Mouse (Mus musculus) midbrain, embryonic 15.5 days (tissue): ENCODE results near the gene Cfap298. TPM values are rescaled to one million over a fixed set of nuclear protein-coding genes. Genes with fewer than 3 reads are reported as not detected.
A peak's percentile ranks its signal among the peaks of the same experiment; 100 is the strongest.

Experiments used
- ATAC-seq: fragments of 200-750 bp; cut with Nextera tagmentation; replicated peaks from 2 replicates; pipeline ENCODE4 v1.8.0; 2017; ENCODE audit warnings: moderate TSS enrichment
- H3K27ac ChIP-seq: fragments of 300-500 bp; sonication (generic); 2 replicates; pipeline ENCODE4 v1.5.1; 2015; ENCODE audit warnings: mild to moderate bottlenecking, inconsistent platforms
- H3K27me3 ChIP-seq: fragments of 300-500 bp; sonication (generic); replicated peaks from 2 replicates; pipeline ENCODE4 v1.6.1; 2015; ENCODE audit warnings: inconsistent platforms
- H3K36me3 ChIP-seq: fragments of 300-500 bp; sonication (generic); replicated peaks from 2 replicates; pipeline ENCODE4 v1.6.1; 2015; ENCODE audit warnings: inconsistent platforms
- H3K4me1 ChIP-seq: fragments of 300-500 bp; sonication (generic); 2 replicates; pipeline ENCODE4 v1.6.1; 2015; ENCODE audit warnings: inconsistent platforms
- H3K4me2 ChIP-seq: fragments of 300-500 bp; sonication (generic); 2 replicates; pipeline ENCODE4 v1.6.1; 2015; ENCODE audit warnings: inconsistent platforms, mild to moderate bottlenecking, moderate library complexity
- H3K4me3 ChIP-seq: fragments of 300-500 bp; sonication (generic); 2 replicates; pipeline ENCODE4 v1.5.1; 2015; ENCODE audit warnings: mild to moderate bottlenecking, inconsistent platforms
- H3K9ac ChIP-seq: fragments of 300-500 bp; sonication (generic); 2 replicates; pipeline ENCODE4 v1.6.1; 2015; ENCODE audit warnings: mild to moderate bottlenecking, inconsistent platforms
- H3K9me3 ChIP-seq: fragments of 300-500 bp; sonication (generic); 2 replicates; pipeline ENCODE4 v1.6.1; 2016; ENCODE audit warnings: inconsistent platforms
- WGBS: fragments of 180-500 bp; shearing (Covaris S2); methylation state at CpG from one replicate; pipeline ENCODE4 v1.1.7; 2015; ENCODE audit warnings: mixed read lengths; 5-methylcytosine and 5-hydroxymethylcytosine counted together
- polyA plus RNA-seq: library from polyadenylated mRNA; unstranded; fragments of >200 nt; fragmentation: Nextera tagmentation; extraction: Ambion mirVana; gene quantifications from 2 replicates; pipeline ENCODE4 v1.2.1, GENCODE M21; 2015

The Cfap298 gene
- polyA plus RNA-seq, result 53.9 TPM in 2 replicates

DNA sequence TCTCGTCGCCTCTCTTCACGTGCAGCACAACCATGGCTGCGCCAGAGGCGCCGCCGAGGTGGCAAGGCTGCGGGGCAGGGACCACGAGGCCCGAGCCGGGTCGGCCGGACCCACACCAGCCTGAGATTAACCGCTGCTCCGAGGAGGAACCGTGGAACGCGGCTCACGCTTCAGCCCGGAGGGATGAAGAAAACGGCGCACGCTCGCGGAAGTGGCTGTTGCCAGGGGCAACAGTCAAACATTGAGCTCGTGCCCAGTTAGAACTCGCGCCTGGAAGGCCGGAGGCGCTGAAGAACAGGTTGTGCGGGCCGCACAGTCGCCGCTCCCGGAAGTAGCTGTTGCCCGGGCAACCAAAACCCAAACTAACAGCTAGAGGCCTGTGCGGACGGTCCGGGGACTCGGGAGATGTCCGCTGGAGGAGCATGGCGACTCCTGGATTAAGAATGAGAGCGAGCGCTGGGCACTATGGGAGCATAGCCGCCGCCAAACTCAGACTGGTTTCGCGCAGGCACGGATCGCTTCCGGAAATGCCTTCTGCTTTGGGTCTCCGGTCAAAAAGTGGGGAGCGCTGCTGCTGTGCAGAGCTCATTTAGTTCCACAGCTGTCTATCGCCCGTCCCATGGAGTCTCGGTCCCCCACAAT, at the start of gene Cfap298:
TSS of gene Cfap298 (minus strand) at position 428 of the 642 bp plus-strand sequence.
- H3K36me3 ChIP-seq, result peaks cover 14% of the 10 kb centered on the region
- WGBS, result under 1% methylated on average over 56 of the region's 56 CpGs
- peak within 1 kb of the TSS; percentile 90 for H3K27ac ChIP-seq
- H3K27me3 ChIP-seq, result no peaks in the 10 kb centered on the region
- peak; percentile 97 for ATAC-seq
- H3K4me2 ChIP-seq, result peak within 1 kb of the TSS; percentile 85
- no peaks in the 10 kb centered on the region for H3K9me3 ChIP-seq
- H3K4me1 ChIP-seq, result peaks cover 15% of the 10 kb centered on the region
- H3K9ac ChIP-seq, result peak within 1 kb of the TSS; percentile 79
- peak within 1 kb of the TSS; percentile 89 for H3K4me3 ChIP-seq

DNA sequence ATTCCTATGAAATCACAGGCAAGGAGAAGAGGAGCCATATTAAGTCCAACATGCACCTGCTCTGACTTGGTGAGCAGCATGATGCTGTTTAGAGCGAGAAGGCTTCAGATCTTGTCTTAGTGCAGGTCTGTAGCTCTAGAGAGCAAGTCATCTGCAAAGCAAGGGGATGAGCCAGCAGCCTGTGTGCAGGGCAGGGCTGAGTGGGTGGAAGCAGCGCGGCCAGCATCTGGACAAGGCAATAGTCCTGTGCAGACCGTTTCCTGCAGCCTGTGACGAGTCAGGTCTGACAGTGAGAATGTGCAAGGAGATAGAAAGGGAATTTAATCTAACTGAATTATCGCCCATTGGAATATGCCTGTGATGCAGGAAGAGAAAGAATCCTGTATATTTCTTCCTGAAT, 36.1 kb upstream of the Cfap298 start:
- Histone ChIP-seq H3K4me1 (no peaks in the 10 kb centered on the region), H3K4me2 (no peak overlapping the region), H3K36me3 (peaks cover 36% of the 10 kb centered on the region; the same call in 1 of the 2 replicates), H3K27ac (no peak overlapping the region), H3K27me3 (no peaks in the 10 kb centered on the region), H3K9me3 (no peaks in the 10 kb centered on the region), H3K4me3 (no peak overlapping the region), H3K9ac (no peak overlapping the region)
- 87% methylated on average over 6 of the region's 6 CpGs for whole genome bisulfite sequencing
- no peak for ATAC-seq

DNA sequence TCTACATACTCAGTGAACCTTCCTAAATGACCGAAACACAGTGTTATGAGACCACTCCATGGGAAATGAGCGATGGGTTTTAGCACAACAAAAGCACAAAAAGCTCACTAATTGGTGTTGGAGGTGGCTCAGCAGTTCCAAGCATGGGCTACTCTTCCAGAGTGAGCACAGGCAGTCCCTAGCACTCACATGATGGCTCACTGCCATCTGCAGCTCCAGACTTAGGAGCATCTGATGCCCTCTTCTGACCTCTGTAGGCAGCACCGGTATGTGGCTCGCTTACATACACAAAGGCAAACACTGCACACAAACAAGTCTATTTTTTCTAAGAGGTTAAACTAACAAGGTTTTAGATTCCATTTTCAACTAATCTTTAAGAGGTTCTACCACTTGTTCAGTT, 31.3 kb upstream of the Cfap298 start:
- H3K4me2 ChIP-seq, result no peak overlapping the region
- H3K9me3 ChIP-seq, result no peaks in the 10 kb centered on the region
- H3K4me3 ChIP-seq, result no peak overlapping the region
- 90% methylated on average over 4 of the region's 4 CpGs for WGBS
- ATAC-seq, result no peak
- no peaks in the 10 kb centered on the region for H3K27me3 ChIP-seq
- peaks cover 41% of the 10 kb centered on the region; the same call in 1 of the 2 replicates for H3K36me3 ChIP-seq
- H3K9ac ChIP-seq, result no peak overlapping the region
- no peaks in the 10 kb centered on the region for H3K4me1 ChIP-seq
- H3K27ac ChIP-seq, result no peak overlapping the region

DNA sequence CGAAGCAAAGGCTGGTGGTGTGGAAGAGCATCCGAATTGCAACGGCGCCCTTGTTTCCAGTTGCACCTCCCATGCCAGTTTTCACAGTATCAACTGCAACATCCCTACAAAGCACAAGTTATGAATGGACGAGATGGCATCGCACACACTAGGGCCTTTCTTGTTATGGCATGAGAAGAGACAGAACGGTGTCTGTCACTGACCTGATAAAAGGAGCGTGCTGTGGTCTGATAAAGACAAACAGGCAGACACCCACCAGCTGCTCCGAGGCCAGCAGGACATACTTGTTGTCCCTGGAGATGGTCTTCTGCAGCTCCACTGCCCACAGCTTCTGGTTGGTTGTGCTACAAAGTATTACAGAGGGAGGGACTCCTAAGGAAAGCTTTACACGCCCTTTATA, 29.4 kb upstream of the Cfap298 start:
- no peak for ATAC-seq
- no peaks in the 10 kb centered on the region for H3K9me3 ChIP-seq
- H3K4me2 ChIP-seq, result no peak overlapping the region
- no peaks in the 10 kb centered on the region for H3K27me3 ChIP-seq
- no peaks in the 10 kb centered on the region for H3K4me1 ChIP-seq
- H3K9ac ChIP-seq, result no peak overlapping the region
- H3K36me3 ChIP-seq, result peaks cover 36% of the 10 kb centered on the region; the same call in 1 of the 2 replicates
- no peak overlapping the region for H3K4me3 ChIP-seq
- 93% methylated on average over 10 of the region's 10 CpGs for WGBS
- H3K27ac ChIP-seq, result no peak overlapping the region

DNA sequence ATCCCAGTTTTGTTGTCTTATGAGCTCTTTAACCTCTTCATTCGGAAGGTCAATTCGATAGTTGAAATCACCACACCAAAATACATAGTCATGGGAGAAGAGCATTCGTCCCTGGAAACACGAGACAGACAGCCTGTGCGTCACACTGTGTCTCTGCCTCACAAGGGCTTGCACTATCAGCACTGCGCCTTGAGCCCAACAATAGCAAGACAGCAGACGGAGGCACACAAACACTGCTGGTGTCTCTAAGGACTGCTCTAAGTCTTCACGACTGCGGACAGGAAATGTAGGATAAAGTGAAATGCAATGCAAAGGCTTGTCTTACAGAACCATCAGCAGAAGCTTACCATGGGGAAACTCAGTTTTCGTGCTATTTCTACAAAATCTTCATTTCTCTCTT, 29.0 kb upstream of the Cfap298 start:
- Histone ChIP-seq H3K4me2 (no peak overlapping the region), H3K9me3 (no peaks in the 10 kb centered on the region), H3K4me3 (no peak overlapping the region), H3K9ac (no peak overlapping the region), H3K4me1 (no peaks in the 10 kb centered on the region), H3K36me3 (peaks cover 34% of the 10 kb centered on the region; the same call in 1 of the 2 replicates), H3K27me3 (no peaks in the 10 kb centered on the region), H3K27ac (no peak overlapping the region)
- WGBS, result 92% methylated on average over 10 of the region's 10 CpGs
- ATAC-seq, result no peak

DNA sequence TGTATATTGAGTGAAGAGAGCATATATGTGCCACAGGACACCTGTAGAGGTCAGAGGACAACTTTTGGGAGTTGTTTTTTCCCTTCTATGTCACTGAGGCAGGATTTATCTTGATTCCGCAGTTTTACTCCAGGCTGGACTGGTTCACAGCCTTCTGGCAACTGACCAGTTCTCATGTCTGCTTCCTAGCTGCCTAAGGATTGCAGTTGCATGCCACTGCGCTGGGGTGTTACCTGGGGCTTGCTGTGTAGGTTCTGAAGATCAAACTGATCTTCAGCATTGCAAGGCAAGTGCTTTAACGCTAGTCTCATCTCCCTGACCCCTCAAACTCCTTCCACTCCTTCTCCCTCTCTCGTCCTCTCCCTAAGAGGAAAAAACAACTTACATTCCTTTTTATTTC, 28.3 kb upstream of the Cfap298 start:
- Histone ChIP-seq H3K36me3 (peaks cover 35% of the 10 kb centered on the region; the same call in 1 of the 2 replicates), H3K9ac (no peak overlapping the region), H3K9me3 (no peaks in the 10 kb centered on the region), H3K4me3 (no peak overlapping the region), H3K4me2 (no peak overlapping the region), H3K27me3 (no peaks in the 10 kb centered on the region), H3K4me1 (no peaks in the 10 kb centered on the region), H3K27ac (no peak overlapping the region)
- no peak for ATAC-seq
- WGBS, result 94% methylated on average over 4 of the region's 4 CpGs

DNA sequence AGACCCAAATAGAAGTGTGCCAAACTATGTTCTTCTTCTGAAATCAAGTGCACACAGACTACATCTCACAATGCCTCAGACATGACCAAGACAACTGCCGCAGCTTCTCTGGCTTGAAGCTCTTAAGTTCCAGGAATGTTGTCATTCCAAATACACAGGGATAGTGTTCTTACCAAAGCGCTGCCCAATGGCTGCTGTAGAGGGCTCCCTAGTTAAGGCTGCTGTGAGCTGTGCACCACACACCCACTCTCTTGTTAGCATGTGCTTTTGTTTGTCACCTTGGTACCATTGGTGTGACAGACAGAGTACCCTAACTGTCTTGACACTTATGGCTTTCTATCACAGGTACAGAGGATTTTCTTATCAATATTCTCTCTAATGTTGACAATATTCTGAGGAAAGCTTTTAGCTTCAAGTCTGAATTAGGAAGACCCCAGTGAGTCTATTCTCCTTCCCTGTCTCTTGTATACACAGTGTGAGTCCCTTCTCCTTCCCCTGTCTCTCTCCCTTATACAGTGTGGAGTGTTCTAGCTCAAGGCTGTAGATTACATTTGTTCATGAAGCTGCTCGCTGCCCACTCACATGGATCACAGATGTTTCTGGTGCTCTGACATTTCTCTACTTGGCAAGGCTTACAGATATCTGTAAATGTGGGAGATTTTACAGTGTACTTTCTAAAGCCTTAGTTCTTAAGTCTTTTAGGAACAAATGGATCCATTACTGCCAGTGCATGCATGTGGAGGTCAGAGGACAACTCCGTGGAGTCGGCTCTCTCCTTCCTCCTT, 23.6 kb upstream of the Cfap298 start:
- no peak overlapping the region for H3K4me3 ChIP-seq
- peaks cover 32% of the 10 kb centered on the region for H3K36me3 ChIP-seq
- no peak overlapping the region for H3K4me2 ChIP-seq
- no peaks in the 10 kb centered on the region for H3K27me3 ChIP-seq
- ATAC-seq, result no peak
- no peak overlapping the region for H3K9ac ChIP-seq
- H3K4me1 ChIP-seq, result no peaks in the 10 kb centered on the region
- no peak overlapping the region for H3K27ac ChIP-seq
- no peaks in the 10 kb centered on the region for H3K9me3 ChIP-seq
- WGBS, result 80% methylated on average over 5 of the region's 5 CpGs

DNA sequence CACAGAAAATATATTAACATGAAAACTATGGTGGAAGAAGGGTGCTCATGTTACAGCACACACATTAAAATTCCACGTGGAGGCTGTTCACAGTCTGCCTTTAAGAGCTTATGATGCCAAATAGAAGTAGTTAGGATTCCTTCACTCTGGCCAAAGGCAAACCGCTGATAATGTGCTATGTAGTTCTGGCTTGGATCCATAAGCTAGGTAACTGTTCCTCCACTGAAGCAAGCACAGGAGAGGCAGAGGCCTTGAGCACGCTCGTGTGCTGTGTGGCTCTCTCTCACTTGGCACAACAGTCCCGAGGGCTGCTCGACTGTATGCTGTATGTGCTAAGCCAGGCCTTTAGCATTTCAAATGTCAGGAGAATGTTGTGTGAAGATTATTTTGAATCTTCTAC, 20.6 kb upstream of the Cfap298 start:
- Histone ChIP-seq H3K36me3 (peaks cover 46% of the 10 kb centered on the region), H3K9ac (no peak overlapping the region), H3K4me2 (no peak overlapping the region), H3K4me3 (no peak overlapping the region), H3K4me1 (no peaks in the 10 kb centered on the region), H3K27me3 (no peaks in the 10 kb centered on the region), H3K9me3 (no peaks in the 10 kb centered on the region), H3K27ac (no peak overlapping the region)
- 88% methylated on average over 6 of the region's 6 CpGs for WGBS
- ATAC-seq, result no peak

DNA sequence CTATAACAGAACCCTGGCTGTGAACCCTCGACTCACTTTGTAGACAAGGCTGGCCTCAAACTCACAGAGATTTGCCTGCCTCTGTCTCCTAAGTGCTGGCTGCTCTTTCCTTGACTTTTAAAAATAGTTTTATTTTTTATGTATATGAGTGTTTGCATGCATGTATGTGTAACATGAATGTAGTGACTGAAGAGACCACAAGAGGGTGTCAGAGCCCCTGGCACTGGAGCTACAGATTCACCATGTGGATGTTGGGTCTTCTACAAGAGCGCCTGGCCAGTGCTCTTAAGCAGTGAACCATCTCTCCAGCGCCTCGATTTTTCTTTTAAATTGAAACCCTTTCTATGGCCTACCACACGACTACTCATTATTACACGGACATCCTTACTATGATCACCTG, 18.9 kb upstream of the Cfap298 start:
- no peak for ATAC-seq
- Histone ChIP-seq H3K9ac (no peak overlapping the region), H3K36me3 (peaks cover 44% of the 10 kb centered on the region), H3K4me3 (no peak overlapping the region), H3K4me1 (no peaks in the 10 kb centered on the region), H3K27ac (no peak overlapping the region), H3K9me3 (no peaks in the 10 kb centered on the region), H3K27me3 (no peaks in the 10 kb centered on the region), H3K4me2 (no peak overlapping the region)
- WGBS, result 92% methylated on average over 6 of the region's 6 CpGs

DNA sequence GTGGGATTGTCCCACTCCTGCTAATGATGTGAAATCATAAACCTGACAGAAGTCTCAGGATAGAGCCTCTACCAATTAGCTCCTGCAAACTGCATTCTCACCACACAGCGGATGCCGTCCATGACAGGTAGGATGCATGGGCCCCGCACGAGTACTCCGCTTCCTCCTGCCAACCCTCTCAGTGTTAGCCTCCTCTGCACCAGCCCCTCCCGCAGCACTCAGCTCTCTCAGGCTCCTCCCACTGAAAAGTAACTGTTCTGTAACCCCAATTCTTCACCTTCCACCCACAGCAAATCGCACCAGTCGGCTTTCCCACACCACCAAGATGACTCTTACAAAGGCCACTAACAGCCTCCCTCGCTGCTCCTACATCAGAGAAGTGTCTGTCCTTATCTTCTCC, 18.2 kb upstream of the Cfap298 start:
- no peak overlapping the region for H3K4me3 ChIP-seq
- no peaks in the 10 kb centered on the region for H3K4me1 ChIP-seq
- no peaks in the 10 kb centered on the region for H3K9me3 ChIP-seq
- WGBS, result 90% methylated on average over 9 of the region's 9 CpGs
- H3K36me3 ChIP-seq, result peaks cover 40% of the 10 kb centered on the region
- no peak overlapping the region for H3K9ac ChIP-seq
- H3K27me3 ChIP-seq, result no peaks in the 10 kb centered on the region
- no peak overlapping the region for H3K27ac ChIP-seq
- no peak overlapping the region for H3K4me2 ChIP-seq
- no peak for ATAC-seq

DNA sequence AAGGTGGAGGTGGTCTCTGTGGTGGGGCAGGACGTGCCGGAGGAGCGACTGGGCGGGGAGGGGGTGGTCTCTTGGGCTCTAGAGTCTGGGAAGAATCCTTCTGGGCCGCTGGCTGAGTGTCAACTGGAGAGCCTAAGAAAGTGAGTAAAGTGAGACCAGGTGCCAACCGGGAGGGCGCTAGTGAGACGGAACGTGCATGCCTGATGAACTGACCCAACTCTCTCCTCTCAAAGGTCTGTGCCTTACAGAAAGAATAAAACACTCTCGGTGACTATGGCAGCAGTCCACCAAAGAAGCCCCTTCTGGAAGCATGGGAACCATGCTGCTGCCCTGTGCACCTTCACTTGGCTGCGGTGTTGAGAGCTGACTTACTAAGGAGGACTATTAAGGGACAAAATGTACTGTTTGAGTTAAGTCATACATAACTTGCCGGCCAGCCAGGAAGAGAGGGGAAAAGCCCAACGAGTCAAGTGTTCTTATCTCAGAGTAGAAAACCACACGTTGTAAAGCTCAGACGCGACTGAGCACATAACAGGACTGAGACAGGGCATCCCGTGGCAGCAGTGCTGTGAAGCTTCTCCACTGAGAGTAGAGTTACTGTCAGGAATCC, 15.5 kb upstream of the Cfap298 start:
- Histone ChIP-seq H3K4me3 (no peak overlapping the region), H3K4me2 (no peak overlapping the region), H3K9me3 (no peaks in the 10 kb centered on the region), H3K9ac (no peak overlapping the region), H3K36me3 (peaks cover 45% of the 10 kb centered on the region), H3K4me1 (no peaks in the 10 kb centered on the region), H3K27ac (no peak overlapping the region), H3K27me3 (no peaks in the 10 kb centered on the region)
- ATAC-seq, result no peak
- WGBS, result 60% methylated on average over 17 of the region's 17 CpGs

DNA sequence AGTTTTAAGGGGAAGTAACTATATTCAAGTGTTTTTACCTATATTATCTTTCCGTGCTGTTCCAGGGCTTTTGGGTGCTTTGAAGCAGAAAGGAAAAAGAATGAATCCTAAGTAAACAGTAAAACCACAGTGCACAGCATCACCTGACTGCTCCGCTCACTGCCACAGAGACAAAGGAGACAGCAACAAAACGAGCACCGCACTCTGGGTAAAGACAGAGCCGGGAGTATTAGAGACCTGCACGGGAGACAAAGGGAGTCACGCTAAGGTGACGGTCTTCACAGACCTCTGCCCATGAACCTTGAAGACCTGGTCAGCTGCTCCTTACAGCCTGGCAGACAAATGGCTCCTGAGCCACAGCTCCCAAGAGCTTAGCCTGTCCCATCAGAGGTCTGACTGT, 12.1 kb upstream of the Cfap298 start:
- Histone ChIP-seq H3K4me2 (no peak overlapping the region), H3K36me3 (peaks cover 47% of the 10 kb centered on the region), H3K9me3 (no peaks in the 10 kb centered on the region), H3K4me1 (no peaks in the 10 kb centered on the region), H3K27ac (no peak overlapping the region), H3K27me3 (no peaks in the 10 kb centered on the region), H3K9ac (no peak overlapping the region), H3K4me3 (no peak overlapping the region)
- ATAC-seq, result no peak
- 76% methylated on average over 8 of the region's 8 CpGs for WGBS
